Mouse (Mus musculus): Measurements from ENCODE around the gene Naf1. TPM values are rescaled to one million over a fixed set of nuclear protein-coding genes. Genes with fewer than 3 reads are reported as not detected.

Naf1 gene
- total RNA-seq (2021), result 10 to 100 TPM; 13.5 to 14.6 TPM

DNA sequence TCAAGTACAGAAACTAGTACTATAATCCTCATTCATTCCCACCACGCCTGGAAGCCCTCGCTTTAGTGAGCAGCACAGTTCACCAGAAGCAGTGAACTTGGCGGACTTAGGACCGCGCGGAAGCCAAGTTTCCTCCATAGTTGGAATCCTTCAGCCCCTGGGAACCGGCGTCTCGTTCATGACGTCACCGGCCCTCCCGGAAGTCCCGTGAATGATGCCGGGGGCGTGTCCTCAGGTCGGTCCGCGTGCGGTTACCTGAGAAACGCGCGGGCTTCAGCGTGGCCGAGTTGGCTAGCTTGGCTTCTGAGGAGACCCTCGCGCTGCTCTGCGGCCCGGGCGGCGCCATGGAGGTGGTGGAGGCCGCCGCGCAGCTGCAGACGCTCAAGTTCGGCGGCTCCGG, at the start of gene Naf1:
Gene Naf1 (plus strand): TSS at position 195 of the 400 bp plus-strand sequence.
- DNase-seq, result peak; percentile 92

DNA sequence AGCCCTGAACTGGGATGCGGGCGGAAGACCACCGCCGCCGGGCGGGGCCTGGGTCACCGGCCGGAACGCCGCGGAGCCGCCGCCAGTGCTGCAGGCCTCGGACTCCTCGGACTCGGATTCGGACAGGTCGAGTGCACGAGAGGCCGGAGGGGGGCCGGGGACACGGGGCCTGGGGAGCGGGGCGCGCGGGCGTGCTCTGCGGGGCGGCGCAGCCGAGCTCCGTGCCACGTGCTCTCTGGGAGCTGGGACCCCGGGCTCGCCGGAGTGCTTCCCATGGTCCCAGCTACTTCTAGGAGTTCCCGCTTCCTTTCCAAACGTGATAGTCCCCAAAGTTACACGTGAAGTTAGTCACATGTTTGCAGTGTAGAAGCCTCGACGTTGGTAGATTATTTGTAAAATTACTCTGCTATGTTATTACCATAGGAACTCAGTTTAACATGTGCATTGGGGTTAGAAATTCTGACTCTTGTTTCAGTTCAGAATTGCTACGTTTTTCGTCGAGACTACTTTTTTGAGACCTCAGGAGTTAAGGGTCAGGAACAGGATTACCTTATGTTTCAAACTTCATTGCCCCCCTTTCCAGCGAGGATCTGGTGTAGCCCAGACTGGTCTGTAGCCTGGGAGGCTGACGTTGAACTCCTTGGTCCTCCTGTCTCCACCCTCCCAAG, 1.0 kb downstream of the Naf1 start:
- DNase-seq, result peak; percentile 15 to 20

DNA sequence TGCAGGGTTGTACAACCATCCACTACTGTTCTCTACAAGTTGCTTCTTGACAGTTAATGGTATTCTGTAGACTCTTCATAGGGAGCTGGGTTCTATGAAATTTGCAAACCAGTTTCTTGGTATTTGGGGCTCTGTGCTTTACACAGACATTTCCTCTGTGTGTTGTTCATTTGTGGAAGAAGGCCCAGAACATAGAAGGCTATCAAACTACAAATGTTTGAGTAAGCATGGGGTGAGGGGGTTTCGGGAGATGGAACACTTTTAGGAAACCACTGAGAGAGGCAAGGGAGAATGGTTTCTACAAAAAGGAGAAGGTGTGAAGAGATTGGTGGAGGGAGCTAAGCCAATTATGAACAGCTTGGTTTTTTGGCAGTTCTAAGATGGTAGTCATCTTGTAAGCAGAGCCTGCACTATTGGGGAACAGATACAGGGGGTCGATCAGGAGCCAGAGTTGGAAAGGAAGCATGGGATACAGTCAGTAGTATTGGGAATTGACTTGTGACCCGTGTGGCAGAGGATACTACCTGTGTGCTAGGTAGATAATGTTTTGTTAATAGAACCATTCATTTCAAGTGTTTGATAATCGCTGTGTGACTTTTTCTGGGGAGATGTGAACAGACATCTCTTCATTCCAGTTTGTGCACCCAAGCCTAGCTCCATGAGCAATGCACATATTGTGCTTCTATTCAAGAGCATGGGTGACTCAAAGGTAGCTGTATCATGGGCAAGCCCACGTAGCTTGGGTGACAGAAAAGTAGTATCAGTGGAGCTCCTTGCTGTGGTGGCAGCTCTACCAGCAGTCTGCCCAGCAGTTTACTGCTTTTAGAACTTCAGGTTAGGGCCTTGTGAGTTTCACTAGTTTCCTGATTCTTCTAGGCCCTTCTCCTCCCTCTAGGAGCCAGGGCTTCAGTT, 1.8 kb downstream of the Naf1 start:
- DNase-seq, result no peak

DNA sequence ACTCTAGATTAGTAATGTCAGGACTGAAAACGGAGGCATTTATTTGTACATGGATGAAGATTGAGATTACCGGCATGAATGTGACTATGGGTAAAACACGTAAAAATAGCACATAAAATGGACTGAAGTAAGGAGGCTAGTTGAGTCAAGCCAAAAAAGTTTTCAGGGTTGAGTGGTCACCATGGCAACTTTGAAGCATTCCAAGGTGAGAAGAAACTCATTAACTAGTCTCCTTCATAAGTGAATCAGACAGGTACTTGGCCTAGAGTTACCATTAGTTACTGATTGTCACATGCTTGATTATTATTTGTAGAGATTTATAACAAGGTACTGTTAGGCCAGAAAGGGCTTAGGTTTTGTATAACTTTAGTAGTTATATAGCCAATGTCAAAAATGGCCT, 3.7 kb downstream of the Naf1 start:
- no peak for DNase-seq

DNA sequence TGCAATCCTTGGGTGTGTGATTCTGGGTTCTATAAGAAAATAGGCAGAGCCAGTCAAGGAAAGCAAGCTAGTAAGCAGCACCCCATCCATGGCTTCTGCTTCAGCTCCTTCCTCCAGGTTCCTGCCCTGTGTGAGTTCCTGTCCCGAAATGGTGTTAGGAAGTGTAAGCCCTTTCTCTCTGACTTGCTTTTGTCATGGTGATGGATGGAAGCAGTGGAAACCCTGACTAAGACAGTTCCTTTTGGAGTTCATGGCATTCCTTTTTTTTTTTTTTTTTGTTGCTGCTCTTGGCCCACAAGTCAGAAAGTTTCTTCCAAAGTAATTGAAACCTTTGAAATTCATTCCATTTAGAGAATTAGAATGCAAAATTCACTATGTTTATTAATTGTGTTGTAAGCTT, 5.1 kb downstream of the Naf1 start:
- no peak for DNase-seq

- DNase-seq, result no peak
Measured at GRCm38 (mm10) chr8:66867679-66868078, 7.7 kb downstream of the Naf1 start.

DNA sequence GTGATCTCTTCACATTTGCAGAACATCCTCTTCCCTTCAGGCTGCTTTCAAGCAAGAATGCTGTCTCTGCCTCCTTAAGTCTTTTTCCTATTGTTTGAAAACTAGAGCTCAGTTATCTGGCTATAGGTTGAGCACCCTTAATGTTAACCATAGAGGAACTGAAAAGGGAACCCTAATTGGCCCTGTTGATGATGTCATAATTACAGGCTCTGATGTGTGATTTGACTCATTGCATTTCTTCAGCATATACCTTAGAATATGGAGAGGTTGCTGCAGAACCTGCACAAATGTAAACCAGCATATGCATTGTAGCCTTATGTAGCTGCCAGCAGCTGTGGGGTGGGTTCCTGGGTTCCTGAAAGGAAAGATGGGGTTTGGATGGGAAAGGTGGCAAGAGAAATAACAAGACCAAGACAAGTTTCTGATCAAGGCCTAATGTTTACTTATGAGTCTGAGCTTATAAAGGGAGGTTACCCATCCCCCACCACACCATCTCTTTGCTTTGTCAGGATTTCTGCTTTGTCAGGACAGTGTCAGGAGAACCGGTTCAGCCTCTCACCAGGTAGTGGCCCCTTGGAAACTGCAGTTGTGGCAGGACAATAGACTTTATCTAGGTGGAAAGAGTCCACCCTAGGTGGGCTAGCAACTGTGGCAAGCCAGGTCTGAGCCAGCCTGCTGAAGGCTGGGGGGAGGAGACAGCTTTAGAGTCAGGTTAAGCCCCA, 9.4 kb downstream of the Naf1 start:
- DNase-seq, result no peak

- no peak for DNase-seq
Measured at GRCm38 (mm10) chr8:66883866-66884265, 23.8 kb downstream of the Naf1 start.

DNA sequence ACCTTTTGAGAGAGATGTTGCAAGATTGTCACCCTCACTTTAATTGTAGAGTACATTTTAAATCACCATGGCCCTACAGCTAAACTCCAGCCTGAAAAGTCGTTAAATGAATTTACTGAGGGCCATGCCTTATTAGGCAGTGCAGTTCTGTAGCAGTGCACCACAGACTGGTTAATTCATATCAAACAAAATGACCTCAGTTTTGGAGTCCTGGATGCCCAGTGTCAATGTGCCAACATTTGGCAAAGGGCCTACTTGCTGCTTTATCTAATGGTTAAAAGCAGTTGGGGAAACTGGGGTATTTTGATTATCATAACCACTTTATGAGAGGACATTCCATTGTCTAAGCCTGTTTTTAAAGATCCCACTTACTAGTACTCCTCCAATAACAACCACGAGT, 31.9 kb downstream of the Naf1 start:
- DNase-seq, result no peak

GRCm38 (mm10) chr8:66905000-66905399, 45.0 kb downstream of the Naf1 start:
- no peak for DNase-seq

DNA sequence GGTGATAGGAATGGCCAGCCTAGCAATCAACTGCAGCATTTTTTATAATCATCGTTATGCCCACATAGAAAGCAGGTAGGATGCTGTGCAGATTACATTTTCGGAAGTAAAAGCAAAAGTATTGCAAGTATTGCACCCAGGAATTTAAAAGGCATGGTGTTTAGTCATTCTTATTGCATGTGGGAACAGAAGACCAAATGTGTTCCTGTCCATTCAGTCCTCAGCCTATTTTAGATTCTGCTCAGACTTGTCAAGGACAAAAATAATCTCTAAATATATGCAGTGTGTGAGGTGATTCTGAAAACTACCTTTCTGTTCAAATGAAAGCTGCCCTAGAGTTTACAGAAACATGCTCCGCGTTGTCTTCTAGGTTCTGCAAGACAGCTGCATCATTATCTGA, 45.5 kb downstream of the Naf1 start:
- DNase-seq, result no peak

- no peak for DNase-seq
Measured at GRCm38 (mm10) chr8:66906116-66906515, 46.1 kb downstream of the Naf1 start.

DNA sequence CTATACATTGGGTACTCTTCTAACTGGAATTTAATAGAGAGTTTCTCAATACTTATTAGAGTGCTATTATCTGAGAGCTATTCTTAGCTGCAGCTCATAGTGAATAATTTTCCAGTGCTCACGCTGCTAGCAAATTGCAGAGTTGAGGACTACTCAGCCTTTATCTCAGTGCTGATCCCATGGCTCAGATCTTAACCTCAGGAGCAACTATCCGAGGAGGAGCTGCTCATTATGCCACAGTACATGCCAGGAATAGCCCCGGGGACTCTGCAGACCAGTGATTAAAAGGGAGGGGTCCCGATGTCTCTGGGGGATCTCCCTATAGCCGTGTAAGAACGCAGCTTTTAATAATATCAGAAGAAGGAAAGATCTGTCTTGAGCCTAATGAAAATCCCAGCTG, 50.7 kb downstream of the Naf1 start:
- no peak for DNase-seq

- DNase-seq, result no peak
Measured at GRCm38 (mm10) chr8:66913616-66914536, 53.9 kb downstream of the Naf1 start.

GRCm38 (mm10) chr8:66916056-66916455, 56.0 kb downstream of the Naf1 start:
- no peak for DNase-seq

DNA sequence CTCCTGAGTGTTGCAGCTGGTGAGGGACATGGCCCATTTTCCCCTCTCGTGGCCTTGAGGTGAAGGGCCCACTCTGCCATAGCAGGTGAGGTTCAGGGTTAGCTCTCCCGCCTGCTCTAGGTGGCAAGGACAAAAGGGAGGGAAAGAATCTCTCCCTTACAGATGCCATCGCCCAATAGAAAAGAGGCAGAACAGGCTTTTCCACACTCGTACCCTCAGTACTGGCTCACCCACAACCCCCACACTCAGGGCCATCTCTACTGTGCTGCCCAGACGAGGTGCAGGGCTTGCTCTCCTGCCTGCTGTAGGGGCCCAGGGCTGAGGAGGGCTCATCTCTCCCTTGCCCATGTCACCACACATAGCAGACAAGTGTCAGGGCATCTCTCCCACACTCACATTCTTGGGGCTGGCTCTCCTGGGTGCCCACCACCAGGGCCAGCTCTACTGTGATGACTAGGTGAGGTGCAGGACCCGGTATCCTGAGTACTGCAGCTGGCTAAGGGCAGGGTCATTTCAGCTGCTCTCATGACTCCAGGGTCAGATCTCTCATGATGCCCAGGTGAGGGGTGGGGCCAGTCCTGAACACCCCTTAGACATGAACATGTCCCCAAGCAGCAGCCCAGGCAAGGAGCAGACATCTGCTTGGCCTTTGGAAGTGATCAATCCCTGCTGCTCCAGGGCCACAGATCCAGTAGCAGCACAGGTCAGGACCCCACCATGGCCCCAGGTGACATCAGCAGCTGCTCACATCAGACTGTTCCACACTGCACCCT, 57.9 kb downstream of the Naf1 start:
- no peak for DNase-seq

DNA sequence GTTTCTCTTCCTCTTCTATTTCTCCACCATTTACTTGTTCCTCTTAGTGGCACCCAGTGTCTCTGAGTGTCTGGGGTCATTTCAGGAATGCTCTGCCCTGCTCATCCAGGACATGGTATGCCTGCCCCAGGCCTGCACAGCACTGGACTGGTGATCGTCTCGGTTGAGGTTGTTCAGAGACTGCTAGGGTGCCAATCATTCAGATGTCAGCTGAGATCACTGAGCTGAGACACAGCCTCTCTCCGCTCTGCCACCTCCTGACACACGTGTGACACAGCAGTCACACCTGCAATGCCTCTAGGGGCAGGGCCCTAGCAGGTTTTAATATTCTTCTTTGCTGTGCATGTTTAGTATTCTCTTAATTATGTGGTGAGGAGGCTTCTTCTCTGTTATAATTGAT, 58.5 kb downstream of the Naf1 start:
- no peak for DNase-seq

GRCm38 (mm10) chr8:66933746-66934145, 73.7 kb downstream of the Naf1 start:
- DNase-seq, result no peak

DNA sequence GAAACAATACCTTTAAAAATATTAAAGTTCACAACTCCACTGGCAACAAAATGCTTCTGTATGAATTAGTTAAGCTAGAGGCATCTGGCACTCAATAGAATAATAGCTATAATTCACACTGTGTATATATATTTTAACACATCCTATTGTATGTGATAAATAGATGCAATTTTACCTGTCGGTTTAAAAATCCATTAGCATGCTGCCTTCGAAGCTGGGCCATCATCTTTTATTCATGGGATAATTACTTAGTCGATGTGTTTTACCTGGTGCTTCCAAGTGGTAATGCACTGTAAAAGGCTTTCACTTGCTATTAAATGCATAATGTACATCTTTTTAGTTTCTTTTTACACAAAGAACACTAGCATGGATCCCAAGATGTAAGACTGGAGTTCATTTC, 76.2 kb downstream of the Naf1 start:
- DNase-seq, result no peak

Measured in layer of hippocampus, postnatal 36 days (tissue).